Mouse (Mus musculus) erythroblast, embryonic 14.5 days (primary cell): Measurements from ENCODE around the gene Usp37.

Experiments used
- GATA1 ChIP-seq: IDR thresholded peaks from 2 replicates; pipeline ENCODE4 v1.6.1; 2012; ENCODE audit warnings: low read length, inconsistent platforms, mixed read lengths
- TAL1 ChIP-seq: IDR thresholded peaks from 3 replicates; pipeline ENCODE4 v1.6.1; 2012; ENCODE audit warnings: low read length, inconsistent platforms, mixed read lengths

DNA sequence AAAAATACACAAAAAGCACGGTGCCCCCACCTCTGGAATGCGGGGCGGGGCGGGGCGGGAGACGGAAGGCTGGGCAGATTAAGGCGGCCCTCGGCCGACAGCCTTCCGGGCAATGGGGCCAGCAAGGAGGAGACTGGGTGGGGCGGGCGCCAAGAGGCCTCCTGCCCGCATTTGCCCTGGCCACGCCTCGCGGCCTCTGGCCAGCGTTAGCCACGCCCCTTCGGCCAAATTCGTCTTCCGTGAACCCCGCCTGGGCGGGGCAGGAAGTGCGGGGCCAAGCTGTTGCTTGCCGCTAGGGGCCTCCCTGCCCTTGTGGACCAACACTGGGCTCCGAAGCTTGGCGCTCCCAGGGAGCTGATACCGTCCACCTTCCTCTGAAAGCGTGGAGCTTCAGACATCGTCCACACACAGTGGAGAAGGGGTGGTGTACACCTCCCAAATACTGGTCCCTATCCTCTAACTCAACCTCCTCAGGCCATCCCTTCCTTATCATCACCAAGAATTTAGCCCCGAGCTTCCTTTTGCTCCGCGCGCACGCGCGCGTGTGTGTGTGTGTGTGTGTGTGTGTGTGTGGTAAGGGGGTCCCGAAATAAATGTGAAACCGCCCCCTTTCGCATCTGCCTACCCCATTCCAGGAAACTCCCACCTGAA lies 146.7 kb downstream of the Usp37 start:
- no peak for TF ChIP-seq GATA1
- no peak for TF ChIP-seq TAL1
